Mouse (Mus musculus): ENCODE results near the gene A030005K14Rik. TPM values are rescaled to one million over a fixed set of nuclear protein-coding genes. Genes with fewer than 3 reads are reported as not detected.

The A030005K14Rik gene
- polyA plus RNA-seq, 1 experiment from 2014 or later = not detected

DNA sequence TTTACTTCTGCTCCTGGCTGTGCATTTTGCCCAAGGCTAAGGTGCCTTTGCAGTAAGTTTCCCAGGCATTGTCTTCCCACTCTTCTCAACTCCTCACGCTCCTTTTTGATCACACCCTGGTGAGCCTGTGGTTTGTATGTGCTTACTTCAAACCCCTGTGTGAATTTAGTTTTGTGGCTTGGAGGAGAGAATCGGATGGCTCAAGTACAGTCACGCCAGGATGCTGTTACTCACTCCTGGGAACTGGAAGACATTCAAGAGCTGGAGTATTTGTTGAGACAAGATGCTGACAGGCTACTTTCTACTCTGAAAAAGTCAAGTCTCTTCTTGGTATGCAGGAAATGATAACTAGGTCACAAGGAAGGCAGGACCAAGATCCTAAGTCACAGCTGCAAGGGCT, 32.1 kb upstream of the A030005K14Rik start:
- no peak for ATAC-seq (ENCODE audit: insufficient number of reproducible peaks, insufficient read depth, low FRiP score, low read depth)
- WGBS = 41% methylated on average over 3 of the region's 3 CpGs
- Histone ChIP-seq H3K9ac (ENCODE audit: low read length) (no peak overlapping the region), H3K4me2 (ENCODE audit: low read length) (no peak overlapping the region), H3K9me3 (ENCODE audit: control insufficient read depth, low read length) (no peaks in the 10 kb centered on the region), H3K27ac (replicated peaks in 1 of 2; ENCODE audit: control insufficient read depth in 1 of 2, insufficient read depth in 1 of 2, low read depth in 2 of 2, low read length in 2 of 2) (no peak overlapping the region), H3K36me3 (ENCODE audit: control insufficient read depth, insufficient read depth, low read length) (no peaks in the 10 kb centered on the region), H3K27me3 (ENCODE audit: control insufficient read depth, insufficient read depth, low read length) (no peaks in the 10 kb centered on the region), H3K4me3 (ENCODE audit: control insufficient read depth in 1 of 2, insufficient read depth in 1 of 2, low read depth in 1 of 2, low read length in 2 of 2) (no peak overlapping the region), H3K4me1 (ENCODE audit: control insufficient read depth in 2 of 2, insufficient read depth in 2 of 2, low read length in 2 of 2) (peaks cover 0 to 4% of the 10 kb centered on the region in 2 experiments; a peak in 2 of 4 replicates)

DNA sequence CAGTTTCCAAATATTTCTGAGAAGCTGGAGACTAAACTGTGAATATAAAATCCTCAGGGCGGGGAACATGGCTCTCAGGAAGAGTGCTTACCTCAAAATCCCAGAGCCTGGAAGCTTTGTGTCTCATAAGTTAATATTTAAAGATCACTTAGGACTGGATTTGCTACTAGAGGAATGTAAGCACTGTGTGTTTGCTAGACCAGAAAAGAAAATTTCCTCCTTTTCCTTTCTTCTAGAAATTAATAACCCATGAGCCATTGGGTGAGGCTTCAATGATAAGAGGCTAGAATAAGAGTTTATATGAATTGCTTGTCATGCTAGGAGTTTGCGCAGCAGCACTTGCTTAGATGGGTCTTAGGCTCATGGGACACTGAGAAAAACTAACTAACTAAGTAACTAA, 25.6 kb upstream of the A030005K14Rik start:
- Histone ChIP-seq H3K4me1 (ENCODE audit: control insufficient read depth in 2 of 2, insufficient read depth in 2 of 2, low read length in 2 of 2) (no peaks in the 10 kb centered on the region), H3K4me3 (ENCODE audit: control insufficient read depth in 1 of 2, insufficient read depth in 1 of 2, low read depth in 1 of 2, low read length in 2 of 2) (no peak overlapping the region), H3K9me3 (ENCODE audit: control insufficient read depth, low read length) (no peaks in the 10 kb centered on the region), H3K27ac (replicated peaks in 1 of 2; ENCODE audit: control insufficient read depth in 1 of 2, insufficient read depth in 1 of 2, low read depth in 2 of 2, low read length in 2 of 2) (no peak overlapping the region), H3K27me3 (ENCODE audit: control insufficient read depth, insufficient read depth, low read length) (no peaks in the 10 kb centered on the region), H3K9ac (ENCODE audit: low read length) (no peak overlapping the region), H3K4me2 (ENCODE audit: low read length) (no peak overlapping the region), H3K36me3 (ENCODE audit: control insufficient read depth, insufficient read depth, low read length) (no peaks in the 10 kb centered on the region)
- no peak for ATAC-seq (ENCODE audit: insufficient number of reproducible peaks, insufficient read depth, low FRiP score, low read depth)
- 88% methylated on average over 2 of the region's 2 CpGs for WGBS

DNA sequence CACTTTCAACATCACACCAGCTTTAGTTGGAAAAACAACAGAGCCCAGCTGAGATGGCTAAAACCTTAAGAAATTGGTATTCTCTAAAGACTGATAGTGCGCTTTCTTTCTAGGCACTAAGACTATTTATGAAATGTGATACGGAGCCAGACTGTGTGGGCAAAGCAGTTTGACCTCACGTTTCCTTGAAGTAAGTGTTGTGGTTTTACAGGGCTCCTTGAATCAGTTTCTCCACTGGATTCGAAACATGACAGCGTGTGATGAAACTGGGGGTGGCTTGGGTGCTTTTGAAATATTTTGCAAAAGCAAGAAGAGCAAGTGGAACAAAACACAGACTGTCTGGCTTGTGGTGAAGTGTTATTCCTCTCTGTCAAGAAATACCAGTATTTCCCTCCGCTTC, 17.8 kb upstream of the A030005K14Rik start:
- WGBS = 81% methylated on average over 6 of the region's 6 CpGs
- Histone ChIP-seq H3K36me3 (ENCODE audit: control insufficient read depth, insufficient read depth, low read length) (no peaks in the 10 kb centered on the region), H3K4me3 (ENCODE audit: control insufficient read depth in 1 of 2, insufficient read depth in 1 of 2, low read depth in 1 of 2, low read length in 2 of 2) (no peak overlapping the region), H3K4me2 (ENCODE audit: low read length) (no peak overlapping the region), H3K9ac (ENCODE audit: low read length) (no peak overlapping the region), H3K27ac (replicated peaks in 1 of 2; ENCODE audit: control insufficient read depth in 1 of 2, insufficient read depth in 1 of 2, low read depth in 2 of 2, low read length in 2 of 2) (no peak overlapping the region), H3K9me3 (ENCODE audit: control insufficient read depth, low read length) (no peaks in the 10 kb centered on the region), H3K27me3 (ENCODE audit: control insufficient read depth, insufficient read depth, low read length) (no peaks in the 10 kb centered on the region), H3K4me1 (ENCODE audit: control insufficient read depth in 2 of 2, insufficient read depth in 2 of 2, low read length in 2 of 2) (no peaks in the 10 kb centered on the region; a peak in 1 of 4 replicates)
- no peak for ATAC-seq (ENCODE audit: insufficient number of reproducible peaks, insufficient read depth, low FRiP score, low read depth)

DNA sequence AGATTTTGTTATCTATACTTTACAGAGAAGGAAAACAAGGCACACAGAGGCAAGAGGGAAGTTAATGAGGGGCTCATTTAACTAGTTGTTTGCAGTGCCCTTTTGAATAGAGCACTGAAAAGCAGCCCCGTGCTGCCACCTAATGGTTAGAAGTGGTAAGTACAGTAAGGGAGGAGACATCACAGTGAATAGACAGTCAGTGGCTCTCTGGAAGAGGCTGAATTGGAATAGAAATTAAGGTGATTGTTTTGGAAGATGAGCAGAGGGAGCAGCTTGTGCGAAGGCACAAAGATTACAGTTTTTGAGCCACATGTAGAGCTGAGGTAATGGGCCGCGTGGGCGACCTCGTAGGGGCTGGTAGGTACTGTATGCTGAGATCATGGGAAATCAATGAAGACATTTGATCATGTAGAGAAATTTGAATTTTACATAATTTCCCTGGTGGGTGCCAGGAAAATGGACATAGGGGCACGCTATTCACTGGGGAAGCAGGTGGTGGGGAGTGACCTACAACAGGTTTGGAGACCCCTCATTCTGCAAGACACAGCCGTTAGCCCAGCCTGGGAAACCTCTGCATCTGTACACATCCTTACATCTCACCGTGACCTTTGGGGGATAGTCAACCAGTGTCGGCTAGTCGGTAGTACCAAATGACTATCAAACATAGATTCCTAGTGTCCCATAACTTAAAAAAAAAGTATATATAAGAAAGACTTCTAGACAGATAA, 17.2 kb upstream of the A030005K14Rik start:
- Histone ChIP-seq H3K9me3 (ENCODE audit: control insufficient read depth, low read length) (no peaks in the 10 kb centered on the region), H3K4me1 (ENCODE audit: control insufficient read depth in 2 of 2, insufficient read depth in 2 of 2, low read length in 2 of 2) (no peaks in the 10 kb centered on the region; a peak in 1 of 4 replicates), H3K9ac (ENCODE audit: low read length) (peak overlapping the region; percentile 38; the same call in 1 of the 2 replicates), H3K36me3 (ENCODE audit: control insufficient read depth, insufficient read depth, low read length) (no peaks in the 10 kb centered on the region), H3K27me3 (ENCODE audit: control insufficient read depth, insufficient read depth, low read length) (no peaks in the 10 kb centered on the region), H3K4me3 (ENCODE audit: control insufficient read depth in 1 of 2, insufficient read depth in 1 of 2, low read depth in 1 of 2, low read length in 2 of 2) (peak overlapping the region in 1 of 2 experiments; percentile 31; a peak in 3 of 4 replicates), H3K4me2 (ENCODE audit: low read length) (peak overlapping the region; percentile 58), H3K27ac (replicated peaks in 1 of 2; ENCODE audit: control insufficient read depth in 1 of 2, insufficient read depth in 1 of 2, low read depth in 2 of 2, low read length in 2 of 2) (no peak overlapping the region)
- WGBS = 43% methylated on average over 11 of the region's 11 CpGs
- no peak for ATAC-seq (ENCODE audit: insufficient number of reproducible peaks, insufficient read depth, low FRiP score, low read depth)

DNA sequence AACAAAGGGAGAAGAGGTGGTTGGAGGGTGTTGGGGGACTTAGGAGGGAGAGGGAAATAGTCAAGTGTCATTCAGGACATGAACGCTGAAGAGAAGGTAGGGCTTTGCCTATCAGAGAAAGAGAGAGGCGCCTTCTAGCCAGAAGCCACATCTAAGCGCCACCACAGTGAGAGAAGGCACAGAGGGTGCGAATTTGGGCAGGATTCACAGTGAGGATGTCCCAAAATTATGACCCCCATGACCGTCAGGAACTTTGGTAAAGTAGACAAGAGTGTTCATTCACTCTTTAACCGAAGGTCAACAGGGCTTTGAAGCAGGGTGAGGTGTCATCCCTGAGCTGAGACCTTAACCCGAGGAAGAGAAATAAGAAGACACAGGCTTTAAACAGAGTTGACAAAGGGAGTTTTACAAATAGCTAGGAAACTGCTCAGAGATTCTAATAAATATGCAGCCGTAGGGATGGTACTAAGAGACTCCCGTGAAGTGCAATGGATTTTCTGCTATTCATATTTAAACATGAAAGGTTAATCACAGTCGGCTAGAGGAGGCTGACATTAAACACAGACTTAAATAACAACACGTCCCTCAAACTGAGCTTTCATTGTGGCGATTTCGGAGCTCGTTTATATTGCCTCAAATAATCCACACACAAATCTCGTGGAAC, 16.5 kb upstream of the A030005K14Rik start:
- Histone ChIP-seq H3K9ac (ENCODE audit: low read length) (peak overlapping the region; percentile 38; the same call in 1 of the 2 replicates), H3K4me2 (ENCODE audit: low read length) (peak overlapping the region; percentile 58), H3K27me3 (ENCODE audit: control insufficient read depth, insufficient read depth, low read length) (no peaks in the 10 kb centered on the region), H3K36me3 (ENCODE audit: control insufficient read depth, insufficient read depth, low read length) (no peaks in the 10 kb centered on the region), H3K4me3 (ENCODE audit: control insufficient read depth in 1 of 2, insufficient read depth in 1 of 2, low read depth in 1 of 2, low read length in 2 of 2) (peak overlapping the region in 1 of 2 experiments; percentile 31; a peak in 3 of 4 replicates), H3K9me3 (ENCODE audit: control insufficient read depth, low read length) (no peaks in the 10 kb centered on the region), H3K4me1 (ENCODE audit: control insufficient read depth in 2 of 2, insufficient read depth in 2 of 2, low read length in 2 of 2) (no peaks in the 10 kb centered on the region; a peak in 1 of 4 replicates), H3K27ac (replicated peaks in 1 of 2; ENCODE audit: control insufficient read depth in 1 of 2, insufficient read depth in 1 of 2, low read depth in 2 of 2, low read length in 2 of 2) (no peak overlapping the region)
- ATAC-seq (ENCODE audit: insufficient number of reproducible peaks, insufficient read depth, low FRiP score, low read depth) = no peak
- 41% methylated on average over 15 of the region's 15 CpGs for WGBS

DNA sequence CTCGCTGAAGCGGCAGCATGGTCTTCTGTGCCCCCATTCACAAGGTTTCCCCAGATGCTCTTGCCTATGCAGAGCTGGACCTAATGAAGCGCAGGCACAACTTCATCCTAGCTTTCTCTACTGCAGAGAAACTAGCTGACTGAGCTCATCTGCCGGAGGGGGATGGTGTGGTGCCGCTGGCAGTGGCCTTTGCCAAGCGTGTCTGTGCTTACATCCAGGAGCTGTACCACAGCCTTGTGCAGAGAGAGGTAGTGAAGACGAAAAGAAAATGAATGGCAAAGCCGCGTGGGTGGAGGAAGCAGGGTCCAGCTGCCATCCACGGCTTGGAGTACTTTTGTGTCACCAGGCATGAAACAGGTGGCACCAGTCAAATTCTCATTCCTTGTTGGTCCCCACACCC, 8.0 kb upstream of the A030005K14Rik start:
- Histone ChIP-seq H3K4me1 (ENCODE audit: control insufficient read depth in 2 of 2, insufficient read depth in 2 of 2, low read length in 2 of 2) (no peaks in the 10 kb centered on the region), H3K4me2 (ENCODE audit: low read length) (no peak overlapping the region), H3K4me3 (ENCODE audit: control insufficient read depth in 1 of 2, insufficient read depth in 1 of 2, low read depth in 1 of 2, low read length in 2 of 2) (no peak overlapping the region), H3K27ac (replicated peaks in 1 of 2; ENCODE audit: control insufficient read depth in 1 of 2, insufficient read depth in 1 of 2, low read depth in 2 of 2, low read length in 2 of 2) (no peak overlapping the region), H3K36me3 (ENCODE audit: control insufficient read depth, insufficient read depth, low read length) (no peaks in the 10 kb centered on the region), H3K27me3 (ENCODE audit: control insufficient read depth, insufficient read depth, low read length) (no peaks in the 10 kb centered on the region), H3K9ac (ENCODE audit: low read length) (no peak overlapping the region), H3K9me3 (ENCODE audit: control insufficient read depth, low read length) (no peaks in the 10 kb centered on the region)
- no peak for ATAC-seq (ENCODE audit: insufficient number of reproducible peaks, insufficient read depth, low FRiP score, low read depth)
- WGBS = 81% methylated on average over 10 of the region's 10 CpGs

DNA sequence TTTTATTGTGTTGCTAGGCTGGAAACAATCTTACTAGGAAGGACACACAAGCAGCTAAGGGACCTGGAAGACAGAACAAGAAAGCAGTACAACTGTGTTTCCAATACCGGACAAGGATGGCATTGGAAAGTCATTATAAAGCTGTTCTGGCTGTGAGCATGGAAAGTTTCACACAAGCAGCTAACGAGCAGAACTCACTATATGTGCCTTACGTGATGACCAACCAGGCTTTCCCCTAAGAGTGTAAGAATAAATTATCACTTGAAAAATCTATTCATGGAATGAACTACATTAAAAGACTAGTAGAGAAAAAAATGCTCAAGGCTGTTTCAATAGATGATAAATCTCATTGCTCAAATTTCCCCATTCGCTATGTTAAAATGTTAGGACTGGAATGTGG, 7.4 kb upstream of the A030005K14Rik start:
- no peak overlapping the region for H3K4me2 ChIP-seq (ENCODE audit: low read length)
- 87% methylated on average over 4 of the region's 4 CpGs for WGBS
- no peaks in the 10 kb centered on the region for H3K9me3 ChIP-seq (ENCODE audit: control insufficient read depth, low read length)
- no peaks in the 10 kb centered on the region for H3K36me3 ChIP-seq (ENCODE audit: control insufficient read depth, insufficient read depth, low read length)
- H3K27me3 ChIP-seq (ENCODE audit: control insufficient read depth, insufficient read depth, low read length) = no peaks in the 10 kb centered on the region
- no peaks in the 10 kb centered on the region for H3K4me1 ChIP-seq (ENCODE audit: control insufficient read depth in 2 of 2, insufficient read depth in 2 of 2, low read length in 2 of 2)
- no peak overlapping the region for H3K27ac ChIP-seq (replicated peaks in 1 of 2; ENCODE audit: control insufficient read depth in 1 of 2, insufficient read depth in 1 of 2, low read depth in 2 of 2, low read length in 2 of 2)
- no peak overlapping the region for H3K9ac ChIP-seq (ENCODE audit: low read length)
- H3K4me3 ChIP-seq (ENCODE audit: control insufficient read depth in 1 of 2, insufficient read depth in 1 of 2, low read depth in 1 of 2, low read length in 2 of 2) = no peak overlapping the region
- ATAC-seq (ENCODE audit: insufficient number of reproducible peaks, insufficient read depth, low FRiP score, low read depth) = no peak
